Mouse (Mus musculus) small intestine, adult 2 months (tissue): ENCODE measurements around the gene Plekhm1. TPM values are rescaled to one million over a fixed set of nuclear protein-coding genes. Genes with fewer than 3 reads are reported as not detected.

ENCODE experiments used
- H3K27ac ChIP-seq: fragments of 200-500 bp; 2 replicates; pipeline ENCODE4 v1.5.1; 2012; ENCODE audit warnings: low read depth, low read length, control low read depth, inconsistent platforms; ENCODE audit not compliant: insufficient read depth
- H3K27me3 ChIP-seq: fragments of 200-500 bp; 2 replicates; pipeline ENCODE4 v1.6.1; 2012; ENCODE audit warnings: mild to moderate bottlenecking, moderate library complexity, low read length, inconsistent platforms; ENCODE audit not compliant: control insufficient read depth, insufficient read depth
- H3K36me3 ChIP-seq: fragments of 200-500 bp; 2 replicates; pipeline ENCODE4 v1.6.1; 2012; ENCODE audit warnings: mild to moderate bottlenecking, low read length, control low read depth, inconsistent platforms; ENCODE audit not compliant: control insufficient read depth, insufficient read depth
- H3K4me1 ChIP-seq: fragments of 200-500 bp; 2 replicates; pipeline ENCODE4 v1.6.1; 2012; ENCODE audit warnings: low read length, inconsistent platforms, mixed read lengths; ENCODE audit not compliant: control insufficient read depth, insufficient read depth, insufficient read length
- H3K4me3 ChIP-seq: fragments of 200-500 bp; 2 replicates; pipeline ENCODE4 v1.5.1; 2012; ENCODE audit warnings: low read depth, mild to moderate bottlenecking, control low read depth, inconsistent platforms, low read length, moderate library complexity
- CTCF ChIP-seq: fragments of 200-500 bp; IDR thresholded peaks from 2 replicates; pipeline ENCODE4 v1.5.1; 2012; ENCODE audit warnings: low read depth, mild to moderate bottlenecking, control low read depth, inconsistent platforms, low read length, moderate library complexity, mixed read lengths; ENCODE audit not compliant: insufficient replicate concordance, insufficient read length; ENCODE audit errors: extremely low read depth
- POLR2A ChIP-seq: fragments of 200-500 bp; IDR thresholded peaks from 2 replicates; pipeline ENCODE4 v1.6.1; 2012; ENCODE audit warnings: low read depth, mild to moderate bottlenecking, control low read depth, inconsistent platforms, low read length, moderate library complexity
- WGBS: fragments of 180-500 bp; shearing (Covaris S2); methylation state at CpG from one replicate; pipeline ENCODE4 v1.1.7; 2018; 5-methylcytosine and 5-hydroxymethylcytosine counted together
- polyA plus RNA-seq: library from polyadenylated mRNA; depleted of rRNA; stranded (reverse); fragments of >200 nt; gene quantifications from 2 replicates; pipeline ENCODE4 v1.2.3, GENCODE M21; 2012

Gene Plekhm1
- polyA plus RNA-seq, 1 experiment: 16.6 TPM

DNA sequence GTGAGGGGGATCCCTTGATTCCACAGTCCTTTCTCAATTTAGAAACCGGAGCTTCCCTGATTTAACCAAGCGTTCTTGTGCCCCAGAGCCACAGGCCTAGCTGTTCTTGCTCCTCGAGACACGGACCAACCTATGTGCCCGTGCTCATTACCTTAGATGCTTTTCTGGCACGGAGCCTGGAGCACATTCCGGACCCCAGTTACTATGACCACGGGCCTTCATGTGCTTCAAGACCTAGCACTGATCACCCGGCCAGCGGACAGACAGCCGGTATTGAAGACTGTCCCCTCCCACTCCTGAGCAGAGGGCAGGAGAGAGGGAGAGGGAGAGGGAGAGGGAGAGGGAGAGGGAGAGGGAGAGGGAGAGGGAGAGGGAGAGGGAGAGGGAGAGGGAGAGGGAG lies 57.2 kb downstream of the Plekhm1 start:
- Histone ChIP-seq H3K27me3 (no peaks in the 10 kb centered on the region), H3K4me3 (peak overlapping the region; percentile 79), H3K36me3 (peaks cover 8% of the 10 kb centered on the region), H3K4me1 (peaks cover 25% of the 10 kb centered on the region), H3K27ac (peak overlapping the region; percentile 90)
- TF ChIP-seq CTCF (no peak), POLR2A (no peak)
- WGBS: 15% methylated on average over 11 of the region's 11 CpGs

DNA sequence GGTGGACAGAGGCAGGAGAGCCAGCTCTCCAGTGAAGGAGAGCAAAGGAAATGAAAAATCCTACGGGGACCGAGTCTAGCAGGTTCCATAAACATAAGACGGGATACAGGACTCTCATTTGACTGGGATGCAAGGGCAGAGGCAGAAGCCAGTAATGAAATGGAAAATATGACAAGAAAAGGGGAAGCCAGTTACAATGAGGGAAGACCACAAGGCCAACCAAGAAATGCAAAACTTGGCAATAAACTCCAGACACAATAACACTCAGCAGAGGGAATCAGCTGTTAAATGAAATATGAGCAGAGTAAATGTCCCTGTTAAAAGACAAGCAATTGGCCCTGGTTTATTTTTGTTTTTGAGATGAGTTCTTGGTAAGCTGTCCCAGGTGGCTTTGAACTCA lies 58.5 kb downstream of the Plekhm1 start:
- no peaks in the 10 kb centered on the region for H3K27me3 ChIP-seq
- H3K4me1 ChIP-seq: peaks cover 20% of the 10 kb centered on the region; the same call in 1 of the 2 replicates
- H3K4me3 ChIP-seq: no peak overlapping the region
- no peak for TF ChIP-seq POLR2A
- no peak for TF ChIP-seq CTCF
- WGBS: 53% methylated on average over 3 of the region's 3 CpGs
- H3K27ac ChIP-seq: no peak overlapping the region
- peaks cover 15% of the 10 kb centered on the region for H3K36me3 ChIP-seq

DNA sequence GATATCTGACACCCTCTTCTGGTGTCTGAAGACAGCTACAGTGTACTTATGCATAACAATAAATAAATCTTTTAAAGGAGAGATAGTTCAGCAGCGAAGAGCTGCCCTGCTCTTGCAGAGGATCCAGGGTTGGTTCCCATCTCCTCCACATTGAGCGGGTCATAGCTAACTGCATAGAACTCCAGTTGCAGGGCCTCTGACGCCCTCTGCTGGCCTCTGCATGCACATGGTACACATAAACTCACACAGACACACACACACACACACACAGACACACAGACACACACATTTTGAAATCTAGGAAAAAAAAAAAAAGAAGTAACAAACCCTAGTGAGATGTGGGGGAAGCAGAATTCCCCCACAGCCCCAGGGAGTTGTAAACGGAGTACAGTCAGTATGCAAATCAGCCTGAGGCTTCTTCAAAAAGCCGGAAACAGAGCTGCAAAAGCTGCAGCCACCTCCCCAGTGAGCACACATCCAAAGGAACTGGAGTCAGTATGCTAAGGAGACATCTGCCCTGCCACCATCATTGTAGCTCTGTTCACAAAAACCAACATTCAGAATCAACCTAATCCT lies 60.2 kb downstream of the Plekhm1 start:
- peaks cover 19% of the 10 kb centered on the region for H3K36me3 ChIP-seq
- TF ChIP-seq CTCF (peak; percentile 25; the same call in 1 of the 2 replicates), POLR2A (no peak)
- no peaks in the 10 kb centered on the region for H3K27me3 ChIP-seq
- 88% methylated on average over 5 of the region's 5 CpGs for WGBS
- H3K4me3 ChIP-seq: no peak overlapping the region
- H3K27ac ChIP-seq: no peak overlapping the region
- H3K4me1 ChIP-seq: peaks cover 14% of the 10 kb centered on the region

DNA sequence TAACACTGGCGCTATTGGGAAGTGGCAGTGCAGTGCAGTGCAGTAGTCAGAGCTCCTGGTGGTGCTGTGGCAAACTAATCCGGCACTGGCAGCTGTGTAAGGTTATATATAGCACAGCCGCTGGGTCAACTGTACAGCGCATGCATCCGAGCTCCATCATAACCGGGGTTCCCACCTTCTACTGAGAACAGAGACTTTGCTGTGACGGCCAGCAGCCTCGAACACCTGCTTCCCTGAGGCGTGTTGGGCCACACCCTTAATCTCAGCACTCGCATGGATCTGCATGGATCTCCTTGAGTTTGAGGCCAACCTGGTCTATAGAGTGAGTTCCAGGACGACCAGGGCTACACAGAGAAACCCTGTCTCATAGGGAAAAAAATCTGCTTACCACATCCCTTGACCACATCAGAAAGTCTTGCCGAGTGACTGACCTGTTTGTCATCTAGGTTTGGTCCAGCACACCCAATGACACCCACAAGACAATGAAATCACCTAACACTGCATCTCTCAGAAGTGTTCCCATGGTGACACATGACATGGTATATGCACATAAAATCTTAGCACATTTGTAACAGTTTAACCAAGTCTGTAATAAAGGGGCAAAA lies 61.7 kb downstream of the Plekhm1 start:
- peaks cover 19% of the 10 kb centered on the region for H3K4me1 ChIP-seq
- no peak overlapping the region for H3K4me3 ChIP-seq
- 0 out of 2 replicates have a peak overlapping the region, but pooled peaks have one; percentile 29 for H3K27ac ChIP-seq
- H3K27me3 ChIP-seq: no peaks in the 10 kb centered on the region
- TF ChIP-seq CTCF: no peak
- TF ChIP-seq POLR2A: no peak
- 45% methylated on average over 12 of the region's 12 CpGs for WGBS
- peaks cover 19% of the 10 kb centered on the region for H3K36me3 ChIP-seq

DNA sequence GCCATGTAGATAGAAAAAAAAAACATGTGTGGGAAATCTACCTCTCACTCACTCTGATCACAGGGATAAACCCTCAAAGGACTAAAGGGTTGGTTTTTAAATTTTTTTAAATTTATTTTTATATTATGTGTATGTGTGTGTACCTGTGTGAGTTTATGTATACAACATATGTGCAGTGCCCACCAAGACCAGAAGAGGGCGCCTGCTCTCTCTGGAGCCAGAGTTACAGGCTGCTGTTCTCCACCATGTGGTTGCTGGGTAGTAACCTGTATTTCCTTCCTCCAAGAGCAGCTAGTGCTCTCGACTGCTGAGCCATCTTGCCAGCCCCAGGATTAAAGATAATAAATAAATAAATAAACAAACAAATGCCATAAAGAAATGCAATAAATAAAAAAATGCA lies 62.8 kb downstream of the Plekhm1 start:
- peaks cover 30% of the 10 kb centered on the region for H3K4me1 ChIP-seq
- 81% methylated on average over 2 of the region's 2 CpGs for WGBS
- no peak overlapping the region for H3K27ac ChIP-seq
- no peaks in the 10 kb centered on the region for H3K27me3 ChIP-seq
- no peak for TF ChIP-seq POLR2A
- TF ChIP-seq CTCF: peak; percentile 41; the same call in 1 of the 2 replicates
- H3K4me3 ChIP-seq: no peak overlapping the region
- H3K36me3 ChIP-seq: peaks cover 19% of the 10 kb centered on the region

DNA sequence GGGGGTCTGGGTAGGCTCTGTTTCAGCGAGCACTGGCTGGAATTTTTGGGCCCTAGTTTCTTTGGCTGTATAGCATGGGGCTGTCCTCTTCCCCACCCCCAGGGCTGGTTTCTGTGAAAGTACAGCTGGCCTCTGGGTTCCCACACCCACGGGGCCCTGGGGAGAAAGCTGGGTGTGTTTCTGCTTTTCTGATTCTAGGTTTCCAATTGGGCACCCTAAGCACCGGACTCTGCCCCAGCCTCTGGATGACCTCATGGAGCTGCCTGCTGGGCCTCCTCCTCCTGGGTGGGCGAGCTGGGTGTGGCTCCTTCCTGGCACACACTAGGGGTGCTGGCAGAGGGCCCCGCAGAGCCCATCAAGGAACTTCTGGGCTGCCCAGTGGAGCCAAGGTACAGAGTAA lies 65.8 kb downstream of the Plekhm1 start:
- TF ChIP-seq POLR2A (peak; percentile 24; the same call in 1 of the 2 replicates), CTCF (no peak)
- peak overlapping the region; percentile 96 for H3K27ac ChIP-seq

DNA sequence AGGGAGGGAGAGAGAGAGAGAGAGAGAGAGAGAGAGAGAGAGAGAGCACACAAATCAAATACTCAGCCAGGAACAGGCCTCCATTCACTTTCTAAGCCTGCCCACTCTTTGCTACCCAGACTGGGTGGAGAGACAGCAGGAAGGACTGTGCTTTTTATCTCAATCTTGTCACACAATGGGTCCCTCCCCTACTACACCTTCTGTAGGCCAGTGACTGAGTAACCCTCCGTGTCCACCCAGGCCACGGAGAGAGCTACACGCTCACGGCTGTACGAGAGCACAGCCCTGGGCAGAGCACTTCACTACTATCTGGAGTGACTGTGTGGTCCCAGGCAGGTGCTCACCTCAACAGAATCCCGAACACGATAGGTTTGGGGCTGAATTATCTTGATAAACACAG lies 66.3 kb downstream of the Plekhm1 start:
- peak overlapping the region; percentile 36 for H3K4me3 ChIP-seq
- H3K27me3 ChIP-seq: no peaks in the 10 kb centered on the region
- H3K36me3 ChIP-seq: peaks cover 19% of the 10 kb centered on the region
- peak overlapping the region; percentile 96 for H3K27ac ChIP-seq
- WGBS: 21% methylated on average over 7 of the region's 7 CpGs
- H3K4me1 ChIP-seq: peaks cover 45% of the 10 kb centered on the region
- TF ChIP-seq POLR2A (no peak), CTCF (no peak)

More for the DNA sequence above, 65.8 kb downstream of the Plekhm1 start:
- H3K4me3 ChIP-seq: peak overlapping the region; percentile 36
- no peaks in the 10 kb centered on the region for H3K27me3 ChIP-seq
- H3K36me3 ChIP-seq: peaks cover 19% of the 10 kb centered on the region
- WGBS: 8% methylated on average over 5 of the region's 5 CpGs
- peaks cover 43% of the 10 kb centered on the region for H3K4me1 ChIP-seq
